Mouse (Mus musculus) left cerebral cortex, adult 11 months (tissue): Measurements from ENCODE around the gene Ttc8.

Experiments
- DNase-seq: peaks from one replicate; pipeline ENCODE4 v3.0.0; 2022; ENCODE audit warnings: low spot score

The Ttc8 gene

DNA sequence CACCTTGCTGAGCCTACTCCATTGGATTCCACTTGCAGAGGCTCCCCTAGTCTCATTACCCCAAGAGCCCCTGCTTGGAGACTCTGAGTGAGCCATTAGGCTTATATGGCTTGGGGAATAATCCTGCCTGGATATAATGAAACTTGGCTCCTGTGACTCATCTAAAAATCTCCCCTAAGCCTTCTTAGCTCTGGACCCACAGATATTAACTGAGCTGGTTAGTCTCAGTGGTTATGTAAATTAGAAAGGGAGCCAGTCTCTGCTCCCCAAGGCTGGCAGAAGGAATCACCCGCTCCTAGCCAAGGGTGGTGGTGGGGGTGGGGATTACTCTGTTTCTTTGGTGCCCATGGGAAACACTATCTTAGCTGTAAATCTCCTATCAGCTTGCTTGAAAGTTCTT lies 109.6 kb downstream of the Ttc8 start:
- DNase-seq, result no peak
